Mouse (Mus musculus): Measurements from ENCODE around the gene Wipi1.

Gene Wipi1

DNA sequence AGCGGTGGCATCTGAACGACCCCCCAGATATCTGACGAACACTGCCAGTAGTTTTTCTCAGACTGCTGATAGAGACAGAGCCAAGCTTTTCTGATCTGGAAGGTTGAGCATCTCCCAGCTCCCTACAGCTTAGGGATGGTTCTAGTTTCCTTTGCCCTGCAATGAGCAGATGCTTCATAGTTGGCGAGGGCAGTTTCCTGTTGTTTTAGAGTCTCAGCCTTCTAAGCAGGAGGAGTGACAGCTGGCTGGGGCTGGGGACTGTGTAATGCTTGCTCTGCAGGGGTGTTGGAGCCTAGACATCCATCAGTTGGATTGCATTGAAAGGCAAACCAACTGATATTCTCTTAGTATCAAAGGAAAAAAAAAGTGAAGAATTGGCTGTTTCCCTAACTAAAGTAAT is 81.7 kb downstream of the Wipi1 start:
- no peak for DNase-seq

DNA sequence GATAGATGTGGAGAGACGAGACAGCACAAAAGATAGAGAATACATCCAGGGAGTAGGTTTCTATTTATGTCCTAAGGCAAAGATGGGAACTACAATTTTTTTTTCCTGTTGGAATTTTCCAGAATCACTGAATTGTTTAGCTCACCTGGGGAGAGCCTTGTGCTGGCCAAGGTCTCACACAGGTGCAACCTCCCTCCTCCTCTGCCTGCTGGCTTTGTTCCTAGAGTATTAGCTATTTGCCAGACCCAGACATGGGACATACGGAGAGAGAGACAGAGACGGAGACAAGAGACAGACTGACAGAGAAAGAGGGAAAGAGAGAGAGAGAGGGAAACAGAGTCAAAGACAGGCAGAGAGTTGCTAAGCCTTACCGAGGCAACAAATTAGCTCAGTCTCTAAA is 86.2 kb downstream of the Wipi1 start:
- no peak for DNase-seq

DNA sequence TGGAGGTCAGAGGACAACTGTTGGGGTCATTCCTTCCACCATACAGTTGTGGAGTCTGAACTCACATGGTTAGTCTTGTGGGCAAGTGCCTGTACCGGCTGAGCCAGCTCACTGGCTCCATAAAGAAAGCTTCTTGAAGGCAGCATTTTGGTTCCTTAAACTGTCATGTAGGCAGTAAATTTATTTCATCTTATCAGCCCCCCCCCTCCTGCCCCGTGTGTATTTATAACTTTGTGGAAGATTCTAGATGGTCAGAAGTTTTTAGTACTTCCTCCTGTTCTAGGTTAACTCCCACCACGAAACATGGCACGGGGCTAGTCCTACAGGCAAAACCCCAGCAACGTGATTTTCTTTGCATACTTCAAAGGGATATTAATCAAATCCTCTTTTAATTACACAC is 86.9 kb downstream of the Wipi1 start:
- no peak for DNase-seq
